Mouse (Mus musculus): Measurements from ENCODE around the gene Eme2.
A peak's percentile ranks its signal among the peaks of the same experiment; 100 is the strongest.

Eme2 gene

DNA sequence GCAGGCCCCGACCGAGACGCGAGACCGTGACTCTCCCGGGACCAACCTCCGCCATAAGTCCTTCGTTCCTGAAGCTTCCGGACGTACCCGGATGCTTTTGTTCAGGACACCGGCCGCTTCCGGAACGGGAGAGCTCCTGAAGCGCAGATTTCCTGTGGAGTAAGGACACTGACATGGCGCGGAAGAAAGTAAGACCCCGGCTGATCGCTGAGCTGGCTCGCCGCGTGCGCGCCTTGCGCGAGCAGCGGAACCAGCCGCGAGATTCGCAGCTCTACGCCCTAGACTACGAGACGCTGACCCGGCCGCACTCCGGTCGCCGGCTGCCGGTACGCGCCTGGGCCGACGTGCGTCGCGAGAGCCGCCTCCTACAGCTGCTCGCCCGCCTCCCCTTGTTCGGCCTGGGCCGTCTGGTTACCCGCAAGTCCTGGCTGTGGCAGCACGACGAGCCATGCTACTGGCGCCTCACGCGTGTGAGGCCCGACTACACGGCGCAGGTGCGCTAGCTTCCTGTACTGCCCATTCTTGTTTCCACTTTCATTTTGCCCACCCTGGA is at the start of gene Eme2, which contains the start of gene Mrps34:
Gene Eme2, minus strand, starts transcription at position 93 of the 553 bp plus-strand sequence.
Gene Mrps34, plus strand, starts transcription at position 122 of the 553 bp plus-strand sequence.
- no peak; the same call in 1 of the 2 replicates for TF ChIP-seq GATA4 (IDR thresholded peaks at IDR 0.05; ENCODE audit: insufficient replicate concordance, low read length)

DNA sequence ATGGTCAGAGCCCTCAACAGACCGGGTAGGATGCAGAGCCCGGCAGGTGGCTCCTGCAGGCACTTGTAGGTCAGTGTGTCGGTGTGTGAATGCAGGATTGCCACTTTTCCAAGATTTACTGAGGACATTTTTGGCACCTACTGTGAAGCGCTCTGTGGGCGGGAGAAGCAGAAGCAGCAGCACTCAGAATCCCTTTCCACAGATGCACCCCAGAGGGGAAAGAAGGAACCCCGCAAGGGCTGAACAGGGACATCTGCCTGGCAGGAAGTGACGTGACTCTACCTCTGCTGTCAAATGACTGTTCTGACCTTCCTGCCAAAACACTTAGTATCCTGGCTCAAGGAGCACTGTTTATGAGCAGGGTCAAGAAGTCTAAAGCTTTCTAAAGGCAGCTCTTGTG is 48.1 kb upstream of the Eme2 start:
- TF ChIP-seq GATA4 (IDR thresholded peaks at IDR 0.05; ENCODE audit: insufficient replicate concordance, low read length): no peak

DNA sequence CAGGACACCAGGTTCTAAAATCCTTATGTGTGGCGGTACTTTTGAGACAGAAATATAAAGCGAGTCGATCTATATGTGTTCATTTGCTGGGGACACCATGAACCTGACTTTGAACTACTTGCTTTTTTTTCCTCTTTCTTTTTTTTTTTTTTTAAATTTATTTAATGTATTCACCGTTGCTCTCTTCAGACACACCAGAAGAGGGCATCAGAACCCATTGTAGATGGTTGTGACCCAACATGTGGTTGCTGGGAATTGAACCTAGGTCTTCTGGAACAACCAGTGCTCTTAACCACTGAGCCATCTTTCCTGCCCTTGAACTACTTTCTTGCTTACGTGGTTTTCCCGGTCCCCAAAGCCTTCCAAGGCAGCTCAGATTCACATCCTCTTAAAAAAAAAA is 42.4 kb upstream of the Eme2 start:
- TF ChIP-seq GATA4 (IDR thresholded peaks at IDR 0.05; ENCODE audit: insufficient replicate concordance, low read length): no peak

DNA sequence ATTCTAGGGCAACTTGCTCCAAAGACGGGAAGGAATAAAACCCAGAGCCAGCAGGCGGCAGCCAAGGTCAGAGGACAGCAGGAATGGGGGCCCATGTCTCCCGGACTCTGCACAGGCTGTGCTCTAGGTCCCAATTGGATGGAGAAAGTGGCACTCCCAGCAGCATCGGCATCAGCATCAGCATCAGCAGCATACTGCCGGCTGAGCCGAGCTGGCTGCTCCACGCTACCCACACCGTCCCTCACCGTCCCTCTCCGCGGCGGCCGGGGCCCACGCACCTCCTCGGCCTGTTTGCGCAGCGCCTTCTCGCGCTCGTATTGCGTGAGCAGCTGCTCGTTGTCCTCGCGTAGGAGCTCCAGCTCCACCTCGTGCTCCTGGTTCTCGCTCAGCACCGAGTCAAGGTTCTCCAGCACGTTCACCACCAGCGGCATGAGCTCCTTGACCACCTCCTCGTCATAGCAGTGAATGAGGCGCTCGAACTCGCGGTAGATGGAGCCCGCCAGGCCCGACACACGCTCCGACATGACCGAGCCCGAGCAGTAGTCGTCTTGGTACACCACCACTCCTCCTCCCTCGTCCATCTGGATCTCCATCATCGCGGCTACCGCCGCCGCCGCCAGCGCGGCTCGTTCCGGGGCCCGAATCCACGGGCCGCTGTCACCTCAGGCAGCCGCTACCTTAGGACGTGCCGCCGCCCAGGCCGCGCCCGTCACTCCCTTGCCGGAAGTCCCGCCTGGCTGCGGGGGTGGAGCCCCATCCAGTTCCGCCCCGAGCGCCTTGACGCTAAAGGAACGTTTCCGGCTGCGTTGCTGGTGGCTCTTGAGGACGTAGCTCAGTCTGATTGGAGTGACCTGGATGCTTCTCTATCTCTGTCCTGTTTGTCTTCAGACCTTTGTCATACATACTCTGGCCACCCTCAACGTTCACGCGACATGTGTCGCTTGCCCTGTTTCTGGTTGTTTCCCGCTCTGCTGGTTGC is 41.7 kb upstream of the Eme2 start, which contains the start of gene Mapk8ip3:
Gene Mapk8ip3, minus strand, starts transcription at position 719 of the 979 bp plus-strand sequence.
- TF ChIP-seq GATA4 (IDR thresholded peaks at IDR 0.05; ENCODE audit: insufficient replicate concordance, low read length): peak; percentile 34; the same call in 1 of the 2 replicates

DNA sequence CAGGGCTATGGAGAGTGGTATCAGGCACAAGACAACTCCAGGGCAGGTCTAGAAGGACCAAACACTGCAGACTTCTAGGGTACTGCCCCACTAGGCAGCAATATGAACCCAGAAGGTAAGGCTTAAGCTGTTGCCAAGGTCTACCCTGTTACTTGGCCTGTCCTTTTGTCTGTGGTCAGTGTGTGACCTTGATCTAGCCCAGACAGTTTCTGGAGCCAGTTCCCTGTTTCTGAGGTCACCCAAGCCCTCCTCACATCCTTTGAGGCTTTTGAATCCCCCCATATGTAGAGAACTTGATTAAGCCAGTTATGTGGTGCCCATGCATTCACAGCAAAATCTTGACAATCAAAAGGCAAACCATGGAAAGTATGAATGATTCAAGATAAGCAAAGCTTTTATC is 40.8 kb upstream of the Eme2 start:
- no peak for TF ChIP-seq GATA4 (IDR thresholded peaks at IDR 0.05; ENCODE audit: insufficient replicate concordance, low read length)

DNA sequence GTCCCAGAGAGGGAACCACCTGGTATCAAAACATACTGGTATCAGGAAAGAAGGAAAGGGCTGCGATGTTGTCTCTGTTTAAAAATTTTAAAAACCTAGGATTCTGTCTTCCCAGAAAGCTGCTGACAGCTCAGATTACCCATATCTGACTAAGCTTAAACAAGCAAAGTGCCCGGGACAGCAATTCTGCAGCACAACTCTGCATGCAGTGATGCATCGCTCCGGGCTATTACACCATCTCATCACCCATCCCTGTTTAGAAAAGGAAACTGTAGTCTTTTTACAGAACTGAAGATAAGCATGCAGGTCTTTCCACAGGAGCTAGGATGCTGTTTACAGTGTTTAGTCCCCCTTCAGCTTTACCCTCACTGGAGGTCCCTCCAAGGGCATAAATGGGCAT is 40.0 kb upstream of the Eme2 start:
- no peak for TF ChIP-seq GATA4 (IDR thresholded peaks at IDR 0.05; ENCODE audit: insufficient replicate concordance, low read length)

DNA sequence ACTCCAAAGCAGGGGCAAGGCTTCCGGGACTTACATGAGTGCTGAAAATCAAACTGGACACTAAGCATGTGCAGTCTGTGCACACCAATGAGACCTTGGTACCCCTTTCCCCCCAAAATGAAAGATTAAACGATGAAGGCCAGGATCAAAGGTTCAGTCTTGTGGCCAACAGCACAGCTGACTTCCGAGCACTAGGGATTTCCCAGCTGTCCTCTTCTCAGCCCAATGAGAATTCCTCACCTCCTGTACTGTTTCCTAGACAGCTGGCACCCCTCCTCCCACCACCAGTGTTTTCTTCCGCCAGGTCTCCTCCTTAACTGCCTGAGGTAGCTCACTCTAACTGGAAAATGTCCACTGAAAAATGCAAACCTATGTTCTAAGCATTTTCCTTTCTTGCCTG is 38.3 kb upstream of the Eme2 start:
- no peak for TF ChIP-seq GATA4 (IDR thresholded peaks at IDR 0.05; ENCODE audit: insufficient replicate concordance, low read length)

DNA sequence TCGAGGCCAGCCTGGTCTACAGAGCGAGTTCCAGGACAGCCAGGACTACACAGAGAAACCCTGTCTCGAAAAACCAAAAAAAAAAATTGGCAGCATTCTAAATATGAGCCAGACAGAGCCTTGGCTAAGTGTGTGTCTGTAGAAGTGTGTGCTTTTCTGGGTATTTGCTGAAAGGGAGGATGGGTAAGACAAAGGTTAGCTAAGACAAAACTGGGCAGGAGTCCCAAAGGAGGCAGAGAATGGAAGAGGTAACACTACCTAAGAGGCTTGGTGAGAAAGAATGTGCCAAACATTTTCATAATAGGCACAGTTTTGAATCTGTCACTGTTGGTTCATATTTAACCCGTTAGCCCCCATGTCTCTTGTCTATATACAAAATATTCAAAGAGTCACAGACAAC is 37.5 kb upstream of the Eme2 start:
- TF ChIP-seq GATA4 (IDR thresholded peaks at IDR 0.05; ENCODE audit: insufficient replicate concordance, low read length): no peak

DNA sequence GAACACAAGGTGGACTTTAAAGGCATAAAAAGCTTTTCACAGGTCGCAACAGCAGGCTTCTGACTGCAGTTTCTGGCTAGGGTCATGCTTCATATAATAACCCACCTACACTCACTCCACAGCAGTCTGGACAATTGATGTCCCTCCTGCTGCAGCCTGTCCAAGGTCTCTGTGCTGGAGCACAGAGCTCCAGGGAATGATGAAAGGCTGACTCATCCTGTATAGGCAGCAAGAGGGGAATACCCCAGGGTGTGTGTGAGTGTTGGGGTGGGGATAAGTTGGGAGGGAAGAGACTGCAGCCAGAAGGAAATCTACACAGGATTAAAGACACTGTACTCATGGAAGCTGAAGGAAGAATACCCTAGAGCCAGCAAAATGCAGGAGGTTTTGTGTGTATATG is 34.6 kb upstream of the Eme2 start:
- TF ChIP-seq GATA4 (IDR thresholded peaks at IDR 0.05; ENCODE audit: insufficient replicate concordance, low read length): no peak

DNA sequence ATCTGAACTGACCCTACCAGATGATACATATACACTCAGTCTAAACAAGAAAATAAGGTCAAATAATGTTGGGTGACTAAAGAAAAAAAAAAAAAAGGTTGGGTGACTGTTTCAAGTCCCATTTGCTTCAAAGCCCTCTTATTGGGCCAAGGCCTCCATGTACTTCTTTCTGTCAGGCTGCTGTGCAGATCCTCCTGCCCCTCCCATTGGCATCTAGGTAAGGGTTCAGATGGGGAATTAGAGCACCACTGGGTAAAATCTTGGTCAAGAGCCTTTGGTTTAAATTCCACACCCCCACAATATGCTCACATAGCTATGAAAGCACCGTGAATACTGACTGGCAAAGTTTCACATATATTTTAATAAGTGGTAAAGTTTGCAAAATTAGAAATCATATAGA is 28.4 kb upstream of the Eme2 start:
- TF ChIP-seq GATA4 (IDR thresholded peaks at IDR 0.05; ENCODE audit: insufficient replicate concordance, low read length): no peak

DNA sequence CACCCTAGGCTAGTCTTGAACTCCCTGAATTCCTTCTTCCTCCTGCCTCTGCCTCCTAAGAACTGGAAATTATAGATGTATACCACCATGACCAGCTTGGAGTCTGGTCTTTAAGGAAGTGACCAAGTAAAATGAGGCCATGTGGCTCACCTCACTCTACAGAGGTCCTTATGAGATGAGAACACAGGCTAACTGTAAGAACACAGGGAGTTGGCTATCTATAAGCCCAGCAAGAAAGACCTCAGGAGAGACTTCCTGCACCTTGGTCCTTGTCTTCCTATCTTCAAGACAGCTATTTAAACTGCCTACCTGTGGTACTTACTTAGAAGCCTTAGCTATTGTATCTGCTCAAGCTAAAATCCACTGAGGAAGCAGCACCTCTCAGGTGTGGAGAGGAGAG is 19.1 kb upstream of the Eme2 start:
- TF ChIP-seq GATA4 (IDR thresholded peaks at IDR 0.05; ENCODE audit: insufficient replicate concordance, low read length): no peak

DNA sequence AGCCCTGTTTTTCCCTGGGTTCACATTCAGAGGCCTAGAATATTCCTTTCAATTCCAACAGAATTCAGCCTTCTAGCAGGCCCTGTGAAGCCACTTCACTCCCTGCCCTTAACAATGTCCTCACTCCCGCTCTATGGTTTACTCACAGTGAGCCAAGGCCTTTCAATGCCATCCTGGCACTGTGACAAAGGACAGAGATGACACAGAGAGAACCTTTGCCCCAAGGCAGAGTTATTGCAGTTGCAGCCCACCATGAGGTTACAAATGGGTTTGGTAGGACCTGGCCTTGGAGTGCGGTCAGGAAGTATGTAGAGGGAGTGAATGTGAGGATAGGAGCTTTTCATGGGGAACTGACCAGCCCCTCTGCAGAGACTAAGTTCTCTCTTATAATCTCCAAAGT is 12.7 kb upstream of the Eme2 start:
- no peak for TF ChIP-seq GATA4 (IDR thresholded peaks at IDR 0.05; ENCODE audit: insufficient replicate concordance, low read length)

DNA sequence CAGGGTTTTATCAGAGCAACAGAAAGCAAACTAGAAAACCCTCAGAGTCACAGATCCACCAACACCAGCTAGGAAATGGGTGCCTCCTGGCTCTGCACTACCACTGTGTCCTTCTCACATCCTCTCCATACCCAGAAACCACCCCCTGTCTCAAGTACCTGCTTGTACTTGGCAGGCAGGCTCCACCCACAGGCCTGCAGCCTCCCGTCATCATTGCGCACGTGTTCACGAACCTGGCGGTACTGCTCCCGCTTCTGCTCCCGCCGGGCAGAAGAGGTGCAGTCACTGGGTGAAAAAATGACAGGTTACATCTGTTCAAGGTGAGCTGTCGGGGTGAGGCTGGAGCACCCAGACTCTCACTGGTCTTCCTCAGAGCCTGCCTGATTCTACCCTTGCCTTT is 8.9 kb upstream of the Eme2 start:
- no peak for TF ChIP-seq GATA4 (IDR thresholded peaks at IDR 0.05; ENCODE audit: insufficient replicate concordance, low read length)

DNA sequence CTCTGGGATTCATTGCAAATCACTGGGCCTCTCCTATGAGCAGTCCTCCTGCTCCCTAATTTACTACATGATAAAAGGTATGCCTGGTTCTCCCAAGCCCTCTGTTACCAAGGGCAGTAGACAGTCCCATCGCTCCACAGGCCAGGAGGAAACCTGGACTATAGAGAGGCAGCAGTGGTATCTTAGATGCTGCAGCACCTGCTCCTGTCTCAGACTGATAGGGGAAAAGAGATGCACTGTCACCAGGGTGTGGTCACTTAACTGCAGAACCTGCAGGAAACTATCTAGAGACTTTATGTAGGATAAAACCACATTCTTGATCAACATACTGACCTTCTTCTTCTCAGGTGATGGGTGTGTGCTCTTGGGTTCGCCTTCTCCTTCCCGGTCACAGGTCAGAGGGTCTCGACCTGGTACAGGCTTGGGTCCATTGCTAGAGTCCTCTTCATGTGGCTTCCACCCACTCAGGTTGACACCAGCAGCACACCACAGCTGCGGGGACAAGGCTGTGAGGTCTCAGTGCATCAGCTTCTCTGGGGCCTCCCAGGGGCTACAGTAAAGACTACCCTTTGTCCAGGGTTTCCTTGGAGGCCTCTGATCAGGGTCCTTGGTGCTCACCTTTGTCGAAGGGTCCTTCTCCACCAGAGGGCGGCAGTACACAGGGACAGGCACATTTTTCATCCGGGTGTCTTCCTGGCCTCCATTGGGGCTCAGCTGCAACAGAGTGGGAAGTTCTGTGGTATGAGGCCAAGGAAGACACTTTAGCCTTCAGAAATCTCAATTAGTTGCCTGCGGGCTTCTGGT is 8.0 kb upstream of the Eme2 start:
- TF ChIP-seq GATA4 (IDR thresholded peaks at IDR 0.05; ENCODE audit: insufficient replicate concordance, low read length): no peak

DNA sequence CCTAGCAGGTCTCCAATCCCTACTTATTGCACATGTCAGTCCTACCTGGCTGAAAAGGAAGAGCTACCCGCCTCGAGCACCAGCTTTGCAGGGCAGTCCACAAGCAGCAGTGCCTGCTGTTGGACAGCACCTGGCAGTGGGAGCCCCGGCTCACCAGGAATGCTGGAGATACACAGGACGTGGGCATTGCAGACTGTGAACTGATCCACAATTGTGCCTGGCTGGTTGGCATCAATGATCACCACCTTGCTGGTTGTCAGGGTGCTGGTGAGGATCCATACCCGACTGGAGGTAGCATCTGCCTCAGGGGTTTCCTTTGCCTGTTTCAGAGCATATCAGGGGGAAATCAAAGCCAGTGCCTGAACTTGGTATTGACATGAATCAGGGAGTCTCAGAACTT is 7.2 kb upstream of the Eme2 start:
- no peak for TF ChIP-seq GATA4 (IDR thresholded peaks at IDR 0.05; ENCODE audit: insufficient replicate concordance, low read length)
